Mouse (Mus musculus): ENCODE measurements around the gene Vmn1r51. TPM values are rescaled to one million over a fixed set of nuclear protein-coding genes. Genes with fewer than 3 reads are reported as not detected.
"Not testable (repeated sequence)": the region's sequence is repeated elsewhere in the genome, so short reads cannot be mapped to it uniquely, and the experiment has no call there.

Vmn1r51 gene
- not detected in 2 replicates for total RNA-seq (2021)
- long read RNA-seq: 0 reads

- DNase-seq: not testable (repeated sequence)
These were observed at the start of gene Vmn1r51 for GRCm38 (mm10) chr6:90122296-90122695. Gene Vmn1r51, plus strand, starts transcription at chr6:90122596.

- DNase-seq: no peak
These were observed 44.0 kb upstream of the Vmn1r51 start, which contains the start of gene Vmn1r49 for GRCm38 (mm10) chr6:90078406-90078805. Gene Vmn1r49, minus strand, starts transcription at chr6:90078506.

- no peak for DNase-seq
These were observed 21.8 kb upstream of the Vmn1r51 start for GRCm38 (mm10) chr6:90100566-90100965.

GRCm38 (mm10) chr6:90101130-90101529, 21.3 kb upstream of the Vmn1r51 start, which contains the start of gene Vmn1r50:
Gene Vmn1r50, plus strand, starts transcription at chr6:90101430.
- DNase-seq: no peak

GRCm38 (mm10) chr6:90160139-90160538, 37.7 kb downstream of the Vmn1r51 start:
- no peak for DNase-seq

GRCm38 (mm10) chr6:90174508-90174907, 52.1 kb downstream of the Vmn1r51 start, which contains the start of gene Vmn1r52:
Gene Vmn1r52, plus strand, starts transcription at chr6:90174808.
- no peak for DNase-seq

Other genes with a start within 250 kb of the Vmn1r51 start
- not detected in 2 replicates for gene Vmn1r42, start 246.2 kb upstream of the Vmn1r51 start, total RNA-seq (2021)
- gene Vmn1r43, start 246.2 kb upstream of the Vmn1r51 start, total RNA-seq (2021): not detected in 2 replicates
- gene Vmn1r44, start 238.9 kb upstream of the Vmn1r51 start, total RNA-seq (2021): not detected in 2 replicates
- gene Vmn1r45, start 182.0 kb upstream of the Vmn1r51 start, total RNA-seq (2021): not detected in 2 replicates
- gene Vmn1r46, start 153.3 kb upstream of the Vmn1r51 start, total RNA-seq (2021): not detected in 2 replicates
- not detected in 2 replicates for gene Vmn1r47, start 106.4 kb upstream of the Vmn1r51 start, total RNA-seq (2021)
- gene Vmn1r48, start 85.8 kb upstream of the Vmn1r51 start, total RNA-seq (2021): not detected in 2 replicates
- gene Vmn1r49, start 44.1 kb upstream of the Vmn1r51 start, total RNA-seq (2021): not detected in 2 replicates
- gene Vmn1r50, start 21.2 kb upstream of the Vmn1r51 start, total RNA-seq (2021): not detected in 2 replicates
- not detected in 2 replicates for gene Vmn1r52, start 52.2 kb downstream of the Vmn1r51 start, total RNA-seq (2021)
- not detected in 2 replicates for gene V1ra8, start 80.2 kb downstream of the Vmn1r51 start, total RNA-seq (2021)
- gene Vmn1r53, start 101.8 kb downstream of the Vmn1r51 start, total RNA-seq (2021): not detected in 2 replicates
- not detected in 2 replicates for gene Vmn1r54, start 123.7 kb downstream of the Vmn1r51 start, total RNA-seq (2021)
- not detected in 2 replicates for gene BC048671, start 178.6 kb downstream of the Vmn1r51 start, total RNA-seq (2021)
- gene Chst13, start 202.6 kb downstream of the Vmn1r51 start, total RNA-seq (2021): not detected in 2 replicates
- gene Uroc1, start 210.7 kb downstream of the Vmn1r51 start, total RNA-seq (2021): 0.09 and 3.0 TPM in 2 replicates
- gene Zxdc, start 246.9 kb downstream of the Vmn1r51 start, total RNA-seq (2021): 23.0 and 24.6 TPM in 2 replicates

Measured in adrenal gland, postnatal 25 days (tissue).